Comparison of ENCODE assay signal across 10 mouse cellular contexts in genomic region chr13:95534131-95534561, GRCm38 (mm10). TPM values are rescaled to one million over a fixed set of nuclear protein-coding genes. Genes with fewer than 3 reads are reported as not detected.
A peak's percentile ranks its signal among the peaks of the same experiment; 100 is the strongest.
DNase-seq lines count a peak whose midpoint lies in the region; ATAC-seq lines count a peak whose summit lies in the region.
"Had no signal": no experiment of that assay in that cellular context is flagged by ENCODE, and none has a peak within 500 bp of the region (broad histone marks: within the 10 kb centered on the region; RNA-seq: fewer than 3 reads in every experiment).

No protein-coding gene starts in this region.

- no peaks in the 10 kb centered on the region for H3K9me3 ChIP-seq in forebrain, embryonic 14.5 days (replicated peaks; ENCODE audit: control insufficient read depth, low read length)
- H3K9me3 ChIP-seq in kidney, embryonic 16.5 days (ENCODE audit: low read length), result no peaks in the 10 kb centered on the region; the same call in 1 of the 2 replicates

- H3K4me2 ChIP-seq in forebrain, embryonic 14.5 days (ENCODE audit: low read length), result peak overlapping the region; percentile 42
- peak overlapping the region; percentile 50 for H3K4me2 ChIP-seq in kidney, embryonic 16.5 days (replicated peaks; ENCODE audit: low read depth, low read length)

- ATAC-seq in forebrain, embryonic 14.5 days, result peak; percentile 71
- peak; percentile 79 for ATAC-seq in kidney, embryonic 16.5 days (ENCODE audit: low FRiP score, low TSS enrichment)
- ATAC-seq in inflammation-experienced regulatory T-cells, adult 6 months, result no peak
- ATAC-seq in CD4-positive, CD25-positive, alpha-beta regulatory T cell, adult 4 months, result no peak

- H3K4me1 ChIP-seq in forebrain, embryonic 14.5 days (ENCODE audit: control insufficient read depth, insufficient read depth, low read length), result peaks cover 23% of the 10 kb centered on the region
- H3K4me1 ChIP-seq in kidney, embryonic 16.5 days (ENCODE audit: insufficient read depth, low read length), result peaks cover 34% of the 10 kb centered on the region

- H3K27ac ChIP-seq in forebrain, embryonic 14.5 days (ENCODE audit: low read depth, low read length), result 0 out of 2 replicates have a peak overlapping the region, but pooled peaks have one; percentile 21
- peak overlapping the region; percentile 84 for H3K27ac ChIP-seq in kidney, embryonic 16.5 days (ENCODE audit: low read length)

- H3K36me3 ChIP-seq in forebrain, embryonic 14.5 days (ENCODE audit: control insufficient read depth, insufficient read depth, low read length), result no peaks in the 10 kb centered on the region
- H3K36me3 ChIP-seq in kidney, embryonic 16.5 days (ENCODE audit: insufficient read depth, low read length), result no peaks in the 10 kb centered on the region

- H3K9ac ChIP-seq in forebrain, embryonic 14.5 days (ENCODE audit: low read length), result no peak overlapping the region; the same call in 1 of the 2 replicates
- peak overlapping the region; percentile 1; the same call in 1 of the 2 replicates for H3K9ac ChIP-seq in kidney, embryonic 16.5 days (replicated peaks; ENCODE audit: low read length)

- no peaks in the 10 kb centered on the region for H3K27me3 ChIP-seq in forebrain, embryonic 14.5 days (replicated peaks; ENCODE audit: control insufficient read depth, insufficient read depth, low read length)
- H3K27me3 ChIP-seq in kidney, embryonic 16.5 days (ENCODE audit: insufficient read depth, low read length), result no peaks in the 10 kb centered on the region

- WGBS in forebrain, embryonic 14.5 days, result under 1% methylated on average over 5 of the region's 5 CpGs
- WGBS in kidney, embryonic 16.5 days, result 6% methylated on average over 5 of the region's 5 CpGs

- intact Hi-C loops in heart, postnatal 25 days (cut with DNase I), result no loop called here

- no peak overlapping the region for H3K4me3 ChIP-seq in forebrain, embryonic 14.5 days (ENCODE audit: low read depth, low read length)
- peak overlapping the region; percentile 29 for H3K4me3 ChIP-seq in kidney, embryonic 16.5 days (ENCODE audit: low read length)

- DNase-seq in heart, adult 18-20 months, result peak; percentile 32 to 36
- no peak for DNase-seq in heart, postnatal 25 days (ENCODE audit: low spot score)
- DNase-seq in forebrain, embryonic 14.5 days (ENCODE audit: low spot score), result peak; percentile 84
- peak; percentile 53 for DNase-seq in neural tube, embryonic 10.5 days (ENCODE audit: extremely low spot score, low spot score)
- DNase-seq in T-cell, adult 2 months (ENCODE audit: low spot score), result no peak

RNA-seq across cellular contexts. Expression of gene F2rl1, which starts 9.1 kb away (rescaled TPM):
- under 1 TPM; 0.67 to 0.84 TPM for total RNA-seq in heart, adult 18-20 months (2021)
- total RNA-seq in heart, postnatal 25 days (2021), result under 1 TPM; 0.48 to 0.65 TPM
- polyA plus RNA-seq in forebrain, embryonic 14.5 days (2014; fragmentation: Nextera tagmentation; extraction: Ambion mirVana), result 0.17 and 0.30 TPM in 2 replicates
- 11.1 and 11.6 TPM in 2 replicates for polyA plus RNA-seq in kidney, embryonic 16.5 days (2015; fragmentation: Nextera tagmentation; extraction: Ambion mirVana)
- 10 to 100 TPM; 11.0 to 24.6 (median 12.1) TPM for polyA plus RNA-seq in inflammation-experienced regulatory T-cells, adult 6 months (2017; shearing (Covaris generic))
- 10 to 100 TPM; 11.2 to 25.9 TPM for polyA plus RNA-seq in CD4-positive, CD25-positive, alpha-beta regulatory T cell, adult 4 months (2017; shearing (Covaris generic))
- total RNA-seq: hematopoietic stem cell, adult 5-6 weeks had no signal
- polyA plus RNA-seq: C2C12 had no signal

RNA-seq across cellular contexts. Expression of gene S100z, which starts 55.6 kb away (rescaled TPM):
- total RNA-seq in heart, adult 18-20 months (2021), result not detected
- not detected for total RNA-seq in heart, postnatal 25 days (2021)
- not detected in 2 replicates for polyA plus RNA-seq in forebrain, embryonic 14.5 days (2014; fragmentation: Nextera tagmentation; extraction: Ambion mirVana)
- polyA plus RNA-seq in kidney, embryonic 16.5 days (2015; fragmentation: Nextera tagmentation; extraction: Ambion mirVana), result not detected in 2 replicates
- not detected for polyA plus RNA-seq in inflammation-experienced regulatory T-cells, adult 6 months (2017; shearing (Covaris generic))
- polyA plus RNA-seq in CD4-positive, CD25-positive, alpha-beta regulatory T cell, adult 4 months (2017; shearing (Covaris generic)), result not detected
- total RNA-seq: hematopoietic stem cell, adult 5-6 weeks had no signal
- polyA plus RNA-seq: C2C12 had no signal

Comparison
In these comparisons a context has a peak if more than half of its experiments do, and no peak if none do; other contexts are left out.
1. DNase-seq: peak in heart, adult 18-20 months (2 of 2), forebrain, embryonic 14.5 days (single experiment) and neural tube, embryonic 10.5 days (single experiment); none in heart, postnatal 25 days (single experiment) and T-cell, adult 2 months (single experiment).
2. ATAC-seq: peak in forebrain, embryonic 14.5 days (single experiment) and kidney, embryonic 16.5 days (single experiment); none in inflammation-experienced regulatory T-cells, adult 6 months (single experiment) and CD4-positive, CD25-positive, alpha-beta regulatory T cell, adult 4 months (single experiment).